In genomic region chr13:18716707-18717106, GRCm38 (mm10) we compare ENCODE assay signal across 8 mouse cellular contexts. TPM values are rescaled to one million over a fixed set of nuclear protein-coding genes. Genes with fewer than 3 reads are reported as not detected.
DNase-seq lines count a peak whose midpoint lies in the region; ATAC-seq and TF ChIP-seq lines count a peak whose summit lies in the region.

No protein-coding gene starts in this region.

- no peak overlapping the region for H3K27ac ChIP-seq in lung, embryonic 14.5 days (ENCODE audit: low read depth)
- no peak overlapping the region for H3K27ac ChIP-seq in forebrain, embryonic 14.5 days (ENCODE audit: low read depth, low read length)
- H3K27ac ChIP-seq in limb, embryonic 12.5 days, result no peak overlapping the region
- no peak overlapping the region for H3K27ac ChIP-seq in neural tube, embryonic 14.5 days (ENCODE audit: low read depth, low read length)

- H3K4me1 ChIP-seq in lung, embryonic 14.5 days (ENCODE audit: insufficient read depth), result peaks cover 6% of the 10 kb centered on the region; the same call in 1 of the 2 replicates
- no peaks in the 10 kb centered on the region for H3K4me1 ChIP-seq in forebrain, embryonic 14.5 days (ENCODE audit: control insufficient read depth, insufficient read depth, low read length)
- peaks cover 10% of the 10 kb centered on the region for H3K4me1 ChIP-seq in limb, embryonic 12.5 days (replicated peaks)
- H3K4me1 ChIP-seq in neural tube, embryonic 14.5 days (ENCODE audit: control insufficient read depth, insufficient read depth, low read length), result peaks cover 5% of the 10 kb centered on the region; the same call in 1 of the 2 replicates

- peak; percentile 45 for ATAC-seq in lung, embryonic 14.5 days (ENCODE audit: insufficient read depth)
- ATAC-seq in forebrain, embryonic 14.5 days, result peak; percentile 41; the same call in 1 of the 2 replicates
- no peak for ATAC-seq in limb, embryonic 12.5 days (ENCODE audit: insufficient number of reproducible peaks, insufficient read depth, low FRiP score, low TSS enrichment, low read depth)
- ATAC-seq in neural tube, embryonic 14.5 days (ENCODE audit: low read depth), result peak; percentile 48
- ATAC-seq in granulocyte monocyte progenitor cell, adult 5-6 weeks (replicated peaks; ENCODE audit: poor library complexity, severe bottlenecking), result no peak

- no peak overlapping the region for H3K9ac ChIP-seq in lung, embryonic 14.5 days
- no peak overlapping the region for H3K9ac ChIP-seq in forebrain, embryonic 14.5 days (ENCODE audit: low read length)
- H3K9ac ChIP-seq in limb, embryonic 12.5 days (replicated peaks), result no peak overlapping the region
- H3K9ac ChIP-seq in neural tube, embryonic 14.5 days (replicated peaks; ENCODE audit: low read depth, low read length), result no peak overlapping the region

- no peaks in the 10 kb centered on the region for H3K9me3 ChIP-seq in lung, embryonic 14.5 days (ENCODE audit: low read depth, low read length)
- no peaks in the 10 kb centered on the region for H3K9me3 ChIP-seq in forebrain, embryonic 14.5 days (replicated peaks; ENCODE audit: control insufficient read depth, low read length)
- H3K9me3 ChIP-seq in limb, embryonic 12.5 days, result no peaks in the 10 kb centered on the region
- H3K9me3 ChIP-seq in neural tube, embryonic 14.5 days (ENCODE audit: control insufficient read depth, low read length), result no peaks in the 10 kb centered on the region

- 35% methylated on average over 5 of the region's 5 CpGs for WGBS in lung, embryonic 14.5 days
- WGBS in forebrain, embryonic 14.5 days, result 46% methylated on average over 5 of the region's 5 CpGs
- WGBS in limb, embryonic 12.5 days, result 46% methylated on average over 5 of the region's 5 CpGs
- WGBS in neural tube, embryonic 14.5 days, result 44% methylated on average over 5 of the region's 5 CpGs

- DNase-seq in lung, embryonic 14.5 days, result no peak
- no peak for DNase-seq in lung, postnatal 14 days
- peak; percentile 2 for DNase-seq in forebrain, embryonic 14.5 days (ENCODE audit: low spot score)
- DNase-seq in embryo, embryonic 10.5 days (ENCODE audit: low spot score), result no peak
- no peak for DNase-seq in cerebellum, adult 11 months

- H3K27me3 ChIP-seq in lung, embryonic 14.5 days (ENCODE audit: insufficient read depth, low read length), result no peaks in the 10 kb centered on the region
- H3K27me3 ChIP-seq in forebrain, embryonic 14.5 days (replicated peaks; ENCODE audit: control insufficient read depth, insufficient read depth, low read length), result no peaks in the 10 kb centered on the region
- no peaks in the 10 kb centered on the region for H3K27me3 ChIP-seq in limb, embryonic 12.5 days
- no peaks in the 10 kb centered on the region for H3K27me3 ChIP-seq in neural tube, embryonic 14.5 days (ENCODE audit: control insufficient read depth, insufficient read depth, low read length)

- H3K36me3 ChIP-seq in lung, embryonic 14.5 days (ENCODE audit: insufficient read depth), result no peaks in the 10 kb centered on the region
- no peaks in the 10 kb centered on the region for H3K36me3 ChIP-seq in forebrain, embryonic 14.5 days (ENCODE audit: control insufficient read depth, insufficient read depth, low read length)
- H3K36me3 ChIP-seq in limb, embryonic 12.5 days, result no peaks in the 10 kb centered on the region
- no peaks in the 10 kb centered on the region for H3K36me3 ChIP-seq in neural tube, embryonic 14.5 days (ENCODE audit: control insufficient read depth, insufficient read depth, low read length)

- H3K4me2 ChIP-seq in lung, embryonic 14.5 days, result peak overlapping the region; percentile 65
- peak overlapping the region; percentile 29; the same call in 1 of the 2 replicates for H3K4me2 ChIP-seq in forebrain, embryonic 14.5 days (ENCODE audit: low read length)
- peak overlapping the region; percentile 56; the same call in 1 of the 2 replicates for H3K4me2 ChIP-seq in limb, embryonic 12.5 days
- peak overlapping the region; percentile 47 for H3K4me2 ChIP-seq in neural tube, embryonic 14.5 days (ENCODE audit: low read depth, low read length)

- H3K4me3 ChIP-seq in lung, embryonic 14.5 days (ENCODE audit: low read depth, low read length), result peak overlapping the region; percentile 75
- H3K4me3 ChIP-seq in forebrain, embryonic 14.5 days (ENCODE audit: low read depth, low read length), result peak overlapping the region; percentile 70
- H3K4me3 ChIP-seq in limb, embryonic 12.5 days (replicated peaks), result no peak overlapping the region
- peak overlapping the region; percentile 52 for H3K4me3 ChIP-seq in neural tube, embryonic 14.5 days (ENCODE audit: low read depth, low read length)

- no peak for TF ChIP-seq CTCF in lung, embryonic 14.5 days (IDR thresholded peaks at IDR 0.05; ENCODE audit: low read depth)

RNA-seq across cellular contexts. Expression of gene Vps41, which starts 0.4 kb away (rescaled TPM):
- 61.7 and 61.9 TPM in 2 replicates for polyA plus RNA-seq in lung, embryonic 14.5 days (2014; fragmentation: Nextera tagmentation; extraction: Ambion mirVana)
- 128 and 146 TPM in 2 replicates for polyA plus RNA-seq in forebrain, embryonic 14.5 days (2014; fragmentation: Nextera tagmentation; extraction: Ambion mirVana)
- polyA plus RNA-seq in limb, embryonic 12.5 days (2016; fragmentation: Nextera tagmentation; extraction: Ambion mirVana), result 73.1 and 73.9 TPM in 2 replicates
- 131 and 146 TPM in 2 replicates for polyA plus RNA-seq in neural tube, embryonic 14.5 days (2014; fragmentation: Nextera tagmentation; extraction: Ambion mirVana)
- 39.0 and 41.2 TPM in 2 replicates for total RNA-seq in granulocyte monocyte progenitor cell, adult 5-6 weeks (2014; fragmentation: Nextera tagmentation)
- 44.9 and 54.8 TPM in 2 replicates for total RNA-seq in granulocyte monocyte progenitor cell, adult 5-6 weeks (2017)

Comparison
In these comparisons a context has a peak if more than half of its experiments do, and no peak if none do; other contexts are left out.
1. ATAC-seq: peak in lung, embryonic 14.5 days (single experiment), forebrain, embryonic 14.5 days (single experiment) and neural tube, embryonic 14.5 days (single experiment); none in limb, embryonic 12.5 days (single experiment) and granulocyte monocyte progenitor cell, adult 5-6 weeks (single experiment).
2. Peak in every context shown above with its lines, with median percentiles within 50 percentile points of each other: H3K4me2 ChIP-seq.